Mouse (Mus musculus) naive thymus-derived CD4-positive, alpha-beta T cell, adult 2 months (primary cell): Measurements from ENCODE around the gene Lhfp.
A peak's percentile ranks its signal among the peaks of the same experiment; 100 is the strongest.
"Not testable (repeated sequence)": the region's sequence is repeated elsewhere in the genome, so short reads cannot be mapped to it uniquely, and the experiment has no call there.

Experiments
- DNase-seq: peaks from one replicate; pipeline ENCODE4 v3.0.0-alpha.2; 2011; ENCODE audit warnings: low read depth

The Lhfp gene

DNA sequence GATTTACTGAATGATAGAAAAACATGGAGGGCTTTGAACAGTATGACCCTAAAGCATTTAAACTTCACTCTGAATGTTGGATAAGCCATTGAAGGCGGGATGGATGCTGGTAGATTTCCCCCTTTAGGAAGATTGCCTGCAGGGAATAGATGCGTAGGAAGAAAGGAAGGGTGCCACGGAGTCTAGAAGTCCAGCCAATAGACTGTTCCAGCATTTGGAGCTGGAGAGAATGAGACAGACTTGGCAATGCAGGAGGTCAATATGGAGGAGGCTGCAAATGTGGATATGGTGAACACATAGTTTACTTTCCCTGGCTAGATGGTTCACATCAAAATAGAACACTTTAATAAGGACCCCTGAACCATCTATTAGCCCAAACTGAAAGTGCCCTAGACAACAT lies 58.9 kb downstream of the Lhfp start:
- DNase-seq, result no peak

- no peak for DNase-seq
Measured at GRCm38 (mm10) chr3:53100803-53101202, 59.5 kb downstream of the Lhfp start.

- DNase-seq, result no peak
Measured at GRCm38 (mm10) chr3:53101711-53102110, 60.4 kb downstream of the Lhfp start.

- DNase-seq, result no peak
Measured at GRCm38 (mm10) chr3:53102131-53102756, 60.9 kb downstream of the Lhfp start.

DNA sequence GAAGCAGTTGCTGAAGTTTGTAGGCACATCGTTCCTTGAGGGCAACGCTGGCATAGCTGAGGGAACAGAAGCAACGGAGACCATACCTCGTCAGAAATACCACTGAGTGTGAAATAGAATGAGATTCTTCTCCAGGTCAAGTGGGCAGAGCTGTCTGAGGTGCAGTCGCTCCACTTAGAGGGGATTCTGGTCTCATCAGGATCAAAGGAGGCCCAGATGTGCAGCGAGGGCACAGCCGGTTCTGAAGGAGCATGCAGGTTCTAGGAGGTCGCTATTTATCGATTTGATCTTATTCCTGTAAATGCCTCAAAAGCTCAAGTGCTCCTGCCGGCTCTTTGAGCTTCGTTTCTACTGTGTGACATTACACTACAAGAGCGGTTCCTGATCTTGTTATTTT lies 61.4 kb downstream of the Lhfp start:
- DNase-seq, result no peak

GRCm38 (mm10) chr3:53108594-53109373 lies 67.5 kb downstream of the Lhfp start:
- DNase-seq, result no peak

DNA sequence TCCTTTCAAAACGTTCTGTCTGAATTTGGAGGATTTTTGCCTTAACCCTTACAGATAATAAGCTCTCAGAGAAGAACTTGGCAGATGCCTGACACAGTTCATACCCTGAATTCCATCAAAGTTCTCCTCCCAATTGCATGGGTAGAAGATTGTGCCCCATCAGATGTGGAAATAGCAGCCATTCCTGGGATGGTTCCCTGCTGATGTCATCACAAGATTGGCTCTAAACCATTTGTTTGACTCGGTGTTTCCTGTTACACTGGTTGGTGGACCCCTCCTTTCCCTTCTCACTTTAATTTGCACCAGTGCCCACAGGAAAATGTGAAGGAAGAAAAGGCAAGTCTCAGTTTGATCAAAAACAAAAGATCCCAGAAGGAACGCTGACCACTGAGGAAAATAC lies 68.6 kb downstream of the Lhfp start:
- DNase-seq, result no peak

DNA sequence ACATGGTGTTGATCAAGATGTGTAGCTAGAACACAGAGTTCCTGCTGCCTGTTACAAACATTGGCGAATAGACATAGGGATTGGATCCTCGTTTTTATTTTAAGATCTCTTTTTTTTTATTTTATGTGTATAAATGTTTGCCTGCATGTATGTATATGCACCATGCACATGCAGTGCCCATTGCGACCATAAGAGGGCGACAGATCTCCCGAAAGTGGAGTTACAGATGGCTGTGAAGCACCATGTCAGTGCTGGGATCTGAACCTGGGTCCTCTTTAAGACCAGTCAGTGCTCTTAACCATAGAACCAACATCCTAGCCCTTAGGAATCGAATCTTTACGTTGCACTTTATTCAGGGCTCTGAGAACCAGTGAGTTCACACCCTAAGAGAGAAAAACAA lies 70.7 kb downstream of the Lhfp start:
- no peak for DNase-seq

DNA sequence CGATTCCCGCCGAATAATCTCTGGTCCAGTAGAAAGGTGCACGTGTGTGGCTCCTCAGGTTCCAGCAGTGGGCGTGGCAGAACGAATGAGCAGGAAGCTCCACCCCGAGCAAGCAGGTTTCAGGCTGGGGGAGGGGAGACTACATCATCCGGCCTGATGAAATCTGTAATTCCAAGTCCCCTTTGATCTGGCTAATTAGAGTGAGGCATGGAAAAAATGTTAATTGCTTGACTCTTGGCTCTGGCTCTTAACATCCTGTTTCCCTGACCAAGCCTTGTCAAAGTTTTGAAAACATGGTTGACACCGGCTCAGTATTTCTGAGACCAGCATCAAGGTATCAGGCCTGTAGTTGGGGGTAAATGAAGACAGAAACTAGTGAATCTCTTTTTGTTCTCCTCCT lies 77.4 kb downstream of the Lhfp start:
- not testable (repeated sequence) for DNase-seq

DNA sequence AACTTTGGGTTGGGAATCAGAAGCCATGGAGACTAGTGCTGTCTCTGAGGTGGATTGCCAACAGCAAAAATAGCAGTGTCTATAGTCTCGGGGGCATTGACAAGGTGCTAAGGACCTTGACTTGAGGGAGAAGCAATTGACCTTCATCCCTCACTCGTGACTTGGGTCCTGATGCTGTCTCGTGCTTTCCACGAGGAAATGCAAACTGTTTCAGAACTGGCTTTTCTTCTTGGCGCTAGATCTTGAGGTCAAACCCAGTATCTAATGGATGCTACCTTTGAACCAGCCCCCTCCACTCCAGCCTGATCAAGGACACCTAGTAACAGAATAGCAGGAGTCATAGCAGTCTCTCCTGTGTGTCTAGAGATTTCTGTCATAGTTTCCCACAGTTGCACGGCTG lies 78.7 kb downstream of the Lhfp start:
- no peak for DNase-seq

- no peak for DNase-seq
Measured at GRCm38 (mm10) chr3:53125495-53125894, 84.2 kb downstream of the Lhfp start.

DNA sequence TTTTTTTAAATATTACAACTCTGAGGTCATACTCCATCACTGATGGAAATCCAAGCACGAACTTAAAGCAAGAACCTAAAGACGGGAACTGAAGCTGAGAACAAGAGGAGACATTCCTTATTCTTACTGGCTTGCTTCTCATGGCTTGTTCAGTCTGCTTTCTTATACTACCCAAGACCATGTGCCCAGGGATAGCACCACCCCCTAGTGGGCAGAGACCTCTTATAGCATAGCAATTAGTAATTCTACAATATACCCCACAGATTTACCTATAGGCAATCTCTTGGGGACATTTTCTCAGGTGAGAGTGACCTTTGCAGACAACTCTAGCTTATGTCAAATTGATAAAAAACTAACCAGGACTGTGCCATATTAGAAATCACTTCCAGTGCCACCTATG lies 97.5 kb downstream of the Lhfp start:
- DNase-seq, result peak; percentile 18

- DNase-seq, result no peak
Measured at GRCm38 (mm10) chr3:53139205-53139604, 97.9 kb downstream of the Lhfp start.

- no peak for DNase-seq
Measured at GRCm38 (mm10) chr3:53139642-53140041, 98.3 kb downstream of the Lhfp start.

DNA sequence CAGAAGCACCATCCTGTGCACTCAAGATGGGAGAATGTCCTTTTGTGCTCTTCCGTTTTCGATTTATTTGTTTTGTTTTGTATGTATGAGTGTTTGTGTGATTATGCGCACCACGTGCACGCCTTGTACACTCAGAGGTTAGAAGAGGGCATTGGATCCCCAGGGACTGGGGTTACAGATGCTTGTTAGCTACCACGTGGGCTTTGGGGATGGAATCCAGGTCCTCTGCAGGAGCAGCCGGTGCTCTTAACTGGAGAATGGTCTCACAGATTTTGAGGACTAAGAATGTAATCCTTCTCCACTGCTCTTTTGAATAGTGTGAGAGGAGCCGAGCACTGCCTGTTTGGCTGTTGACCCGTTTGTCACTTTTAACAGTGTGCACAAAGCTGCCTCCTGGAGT lies 101.2 kb downstream of the Lhfp start:
- DNase-seq, result no peak

DNA sequence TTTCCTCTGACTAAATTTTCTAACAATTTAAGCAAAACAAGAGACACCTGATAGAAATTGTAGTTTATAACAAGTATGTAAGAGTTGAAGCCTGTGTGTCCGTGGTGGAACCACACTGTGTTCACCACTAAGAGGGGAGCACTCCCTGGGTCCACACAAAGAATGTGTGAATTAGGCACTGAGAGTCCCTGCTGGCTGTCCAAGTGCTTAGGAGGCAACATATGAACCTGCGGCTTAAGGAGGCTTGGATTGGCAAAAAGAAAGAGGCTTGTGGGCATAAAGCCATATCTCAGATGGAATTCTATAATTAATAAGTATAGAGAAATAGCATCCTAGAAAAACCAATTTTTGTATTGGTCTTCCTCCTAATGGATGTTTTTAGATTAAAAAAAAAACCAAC lies 104.2 kb downstream of the Lhfp start:
- no peak for DNase-seq

GRCm38 (mm10) chr3:53145946-53146345 lies 104.6 kb downstream of the Lhfp start:
- no peak for DNase-seq

GRCm38 (mm10) chr3:53147001-53147400 lies 105.7 kb downstream of the Lhfp start:
- no peak for DNase-seq

GRCm38 (mm10) chr3:53148751-53149150 lies 107.4 kb downstream of the Lhfp start:
- no peak for DNase-seq

GRCm38 (mm10) chr3:53149625-53150320 lies 108.4 kb downstream of the Lhfp start:
- DNase-seq, result no peak

DNA sequence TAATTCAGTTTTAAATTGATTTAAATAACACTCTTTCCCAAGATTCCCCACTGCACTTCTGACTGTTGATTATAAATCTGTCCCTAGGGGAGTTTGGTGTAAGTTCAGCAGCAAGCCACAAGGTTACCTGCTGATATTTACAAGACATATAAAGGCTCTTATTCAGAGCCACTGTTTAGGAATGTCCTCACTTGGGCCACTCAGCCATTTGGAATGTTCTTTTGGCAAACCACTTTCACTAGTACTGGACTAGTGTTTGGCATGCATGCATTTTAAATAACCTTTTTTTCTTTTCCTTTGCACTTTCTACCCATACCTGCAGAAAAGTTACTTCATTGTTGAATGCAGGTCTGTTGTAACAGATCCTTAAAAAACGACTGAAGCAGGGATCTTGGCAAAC lies 109.8 kb downstream of the Lhfp start:
- no peak for DNase-seq

GRCm38 (mm10) chr3:53151607-53152006 lies 110.3 kb downstream of the Lhfp start:
- DNase-seq, result no peak

DNA sequence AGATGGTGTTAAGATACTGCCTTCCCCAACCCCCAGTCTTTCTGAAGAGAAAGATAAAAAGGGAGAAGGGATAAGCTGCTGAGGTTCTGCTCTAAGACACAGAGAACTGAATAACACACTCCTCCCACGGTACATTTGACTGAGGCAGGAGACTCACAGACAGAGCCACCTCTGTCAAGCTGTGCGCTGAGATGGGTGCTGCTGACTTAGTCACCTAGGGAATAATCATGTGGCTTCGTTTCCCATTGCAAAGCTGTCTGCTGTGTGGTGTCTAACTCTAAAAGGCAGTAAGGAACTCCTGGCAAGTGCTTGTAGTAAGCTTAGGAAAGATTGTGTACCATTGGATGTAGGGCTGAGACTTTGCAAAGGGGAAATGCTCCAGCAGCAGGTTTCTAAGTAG lies 120.6 kb downstream of the Lhfp start:
- no peak for DNase-seq
